Mouse (Mus musculus) stomach, postnatal 0 days (tissue): ENCODE measurements at regions not wholly inside any gene's neighbourhood (a gene's known extent, or its start where the extent isn't known, plus 50 kb on each side); places are given as distances from the start of the nearest gene placed in this dataset.

Experiments used
- CTCF ChIP-seq: IDR thresholded peaks from 2 replicates; pipeline ENCODE4 v1.5.1; 2016; ENCODE audit warnings: antibody characterized with exemption, low read depth, mild to moderate bottlenecking, moderate library complexity
- EP300 ChIP-seq: optimal IDR thresholded peaks from 2 replicates; pipeline ENCODE3; 2016; ENCODE audit warnings: antibody characterized with exemption

DNA sequence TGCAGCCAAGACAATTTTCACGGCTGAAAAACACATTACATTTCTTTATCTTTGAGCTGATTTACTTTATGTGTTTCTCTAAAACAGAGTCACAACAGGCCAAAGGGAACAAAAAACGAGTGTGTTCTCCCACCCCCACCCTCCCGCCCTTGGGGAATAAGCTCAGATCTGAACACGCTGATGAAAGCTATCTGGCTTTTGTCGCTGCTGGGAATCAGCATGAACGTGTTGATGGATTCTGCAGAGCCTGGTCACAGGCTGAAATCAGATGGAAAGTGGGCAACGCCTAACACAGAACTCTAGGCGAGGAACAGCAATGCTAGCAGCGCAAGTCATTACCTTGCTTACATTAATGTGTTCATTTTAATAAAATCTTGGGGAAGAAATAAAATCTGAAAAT, 211.7 kb upstream of the Fn1 start:
- TF ChIP-seq EP300 (no peak), CTCF (no peak)
